Mouse (Mus musculus): Measurements from ENCODE around the gene Arhgef17. TPM values are rescaled to one million over a fixed set of nuclear protein-coding genes. Genes with fewer than 3 reads are reported as not detected.
"Not testable (repeated sequence)": the region's sequence is repeated elsewhere in the genome, so short reads cannot be mapped to it uniquely, and the experiment has no call there.

The Arhgef17 gene
- polyA plus RNA-seq, 1 experiment from 2014 or later: 5.0 TPM

DNA sequence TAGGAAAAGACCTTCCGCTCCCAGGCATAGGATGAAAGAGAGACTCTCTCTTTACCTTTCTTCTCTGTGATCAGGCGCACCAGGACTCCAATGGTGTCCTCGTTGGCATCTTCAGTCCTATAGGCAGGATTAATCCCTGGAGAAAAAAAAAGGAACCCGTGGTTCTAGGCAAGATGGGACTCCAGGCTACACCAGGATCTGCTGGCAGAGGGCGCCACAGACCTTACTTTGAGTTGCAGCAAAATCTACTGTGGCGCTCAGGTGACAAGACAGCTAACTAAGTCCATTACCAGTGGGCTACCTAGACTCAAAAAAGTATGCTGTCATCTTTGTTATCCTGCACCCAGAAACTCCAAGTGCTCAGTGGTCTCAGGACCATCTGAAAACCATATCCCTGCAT is 83.2 kb downstream of the Arhgef17 start:
- no peak for ATAC-seq
- Histone ChIP-seq H3K27ac (no peak overlapping the region), H3K4me1 (replicated peaks) (peaks cover 26% of the 10 kb centered on the region), H3K4me2 (replicated peaks) (no peak overlapping the region), H3K36me3 (no peaks in the 10 kb centered on the region), H3K9me3 (no peaks in the 10 kb centered on the region), H3K27me3 (replicated peaks) (no peaks in the 10 kb centered on the region), H3K9ac (no peak overlapping the region), H3K4me3 (replicated peaks) (no peak overlapping the region)
- WGBS: 44% methylated on average over 6 of the region's 6 CpGs

DNA sequence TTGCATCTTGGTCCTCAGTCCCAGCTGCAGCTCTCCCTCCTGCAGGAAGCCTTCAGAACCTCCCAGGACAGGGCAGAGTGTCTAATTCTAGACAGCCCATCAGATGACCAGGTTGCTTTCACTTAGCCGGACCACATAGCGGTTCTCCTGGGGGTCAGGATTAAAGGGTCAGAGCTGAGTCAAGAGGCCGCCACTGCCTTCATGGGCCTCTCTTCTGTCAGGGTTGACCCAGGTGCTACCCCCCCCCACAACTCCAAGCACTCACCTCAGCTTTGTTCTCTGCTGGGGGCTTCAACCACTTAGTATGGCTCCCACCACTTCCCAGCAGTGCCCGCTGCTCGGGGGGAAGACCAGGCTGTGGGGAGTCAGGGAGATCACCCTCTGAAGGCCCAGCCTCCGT is 84.8 kb downstream of the Arhgef17 start:
- H3K27me3 ChIP-seq (replicated peaks): no peaks in the 10 kb centered on the region
- H3K9ac ChIP-seq: no peak overlapping the region
- no peaks in the 10 kb centered on the region for H3K36me3 ChIP-seq
- H3K4me2 ChIP-seq (replicated peaks): no peak overlapping the region
- no peak overlapping the region for H3K27ac ChIP-seq
- no peaks in the 10 kb centered on the region for H3K9me3 ChIP-seq
- ATAC-seq: no peak
- 90% methylated on average over 6 of the region's 6 CpGs for WGBS
- no peak overlapping the region for H3K4me3 ChIP-seq (replicated peaks)
- H3K4me1 ChIP-seq (replicated peaks): peaks cover 17% of the 10 kb centered on the region

DNA sequence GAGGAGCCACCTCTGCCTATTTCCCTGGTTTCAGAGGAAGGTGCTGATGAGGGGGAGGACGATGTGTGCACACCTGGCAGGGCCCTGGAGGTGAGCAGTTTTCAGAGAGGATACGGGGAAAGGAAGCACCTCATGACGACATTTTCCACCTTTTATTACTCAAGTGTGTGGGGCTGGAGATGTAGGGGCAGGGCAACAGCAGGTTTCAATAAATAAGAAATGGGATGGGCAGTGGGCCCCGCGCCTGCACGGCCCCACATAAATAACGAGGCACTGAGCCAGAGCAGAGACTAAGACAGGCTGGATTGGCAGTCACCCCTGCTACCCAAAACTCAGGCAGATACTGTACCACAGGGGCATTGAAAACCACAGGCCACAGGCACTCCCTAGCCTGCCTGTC is 85.9 kb downstream of the Arhgef17 start:
- not testable (repeated sequence) for H3K4me3 ChIP-seq (replicated peaks); H3K4me1 ChIP-seq (replicated peaks); H3K9ac ChIP-seq; H3K27ac ChIP-seq; H3K9me3 ChIP-seq; ATAC-seq; H3K27me3 ChIP-seq (replicated peaks); H3K4me2 ChIP-seq (replicated peaks); H3K36me3 ChIP-seq
- 62% methylated on average over 7 of the region's 7 CpGs for WGBS

DNA sequence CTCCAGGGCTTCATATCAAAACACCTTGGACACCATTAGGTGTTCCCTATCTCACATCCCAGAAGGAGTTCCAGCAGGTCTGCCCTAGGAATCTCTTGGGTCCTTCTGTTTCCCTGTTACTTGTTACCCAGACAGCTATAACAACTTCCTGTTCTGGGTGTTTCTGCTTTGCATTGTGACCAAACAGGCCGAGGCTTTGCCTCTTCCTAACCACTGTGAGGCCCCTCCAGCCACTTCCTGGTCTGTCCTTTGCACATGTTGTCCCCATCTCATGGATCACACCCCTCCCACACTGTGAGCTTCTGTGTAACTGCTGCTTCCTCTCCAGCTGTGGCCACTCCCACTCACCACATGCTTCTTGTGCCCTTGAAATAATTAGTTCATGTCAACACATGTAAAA is 86.5 kb downstream of the Arhgef17 start:
- Histone ChIP-seq H3K4me2 (replicated peaks) (no peak overlapping the region), H3K27me3 (replicated peaks) (no peaks in the 10 kb centered on the region), H3K4me1 (replicated peaks) (peaks cover 7% of the 10 kb centered on the region; the same call in 1 of the 2 replicates), H3K9me3 (no peaks in the 10 kb centered on the region), H3K4me3 (replicated peaks) (no peak overlapping the region), H3K27ac (peak overlapping the region; percentile 48), H3K9ac (no peak overlapping the region), H3K36me3 (no peaks in the 10 kb centered on the region)
- ATAC-seq: peak; percentile 71
- WGBS: 0% methylated on average over 1 of the region's 1 CpGs

DNA sequence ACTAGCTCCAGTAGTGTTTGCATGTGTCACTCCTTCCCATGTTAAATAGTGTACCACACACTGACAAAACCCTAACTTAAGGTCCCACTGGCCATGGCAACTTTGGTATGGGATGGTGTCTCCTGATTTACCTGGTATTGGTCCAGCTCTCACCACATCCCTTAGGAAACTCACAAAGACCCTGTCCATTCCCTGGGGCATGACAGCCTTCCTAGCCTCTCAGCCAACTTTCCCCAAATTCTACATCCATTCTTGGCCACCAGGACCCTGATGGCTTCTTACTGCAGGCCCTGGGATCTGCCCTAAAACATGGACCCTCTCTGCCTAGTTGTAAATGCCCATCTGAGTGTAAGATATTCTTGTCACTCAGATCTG is 86.9 kb downstream of the Arhgef17 start:
- H3K27ac ChIP-seq: peak overlapping the region; percentile 48
- H3K9me3 ChIP-seq: no peaks in the 10 kb centered on the region
- no peaks in the 10 kb centered on the region for H3K27me3 ChIP-seq (replicated peaks)
- no peak for ATAC-seq
- no peaks in the 10 kb centered on the region for H3K36me3 ChIP-seq
- peaks cover 7% of the 10 kb centered on the region; the same call in 1 of the 2 replicates for H3K4me1 ChIP-seq (replicated peaks)
- H3K4me2 ChIP-seq (replicated peaks): no peak overlapping the region
- no peak overlapping the region for H3K9ac ChIP-seq
- no peak overlapping the region for H3K4me3 ChIP-seq (replicated peaks)

DNA sequence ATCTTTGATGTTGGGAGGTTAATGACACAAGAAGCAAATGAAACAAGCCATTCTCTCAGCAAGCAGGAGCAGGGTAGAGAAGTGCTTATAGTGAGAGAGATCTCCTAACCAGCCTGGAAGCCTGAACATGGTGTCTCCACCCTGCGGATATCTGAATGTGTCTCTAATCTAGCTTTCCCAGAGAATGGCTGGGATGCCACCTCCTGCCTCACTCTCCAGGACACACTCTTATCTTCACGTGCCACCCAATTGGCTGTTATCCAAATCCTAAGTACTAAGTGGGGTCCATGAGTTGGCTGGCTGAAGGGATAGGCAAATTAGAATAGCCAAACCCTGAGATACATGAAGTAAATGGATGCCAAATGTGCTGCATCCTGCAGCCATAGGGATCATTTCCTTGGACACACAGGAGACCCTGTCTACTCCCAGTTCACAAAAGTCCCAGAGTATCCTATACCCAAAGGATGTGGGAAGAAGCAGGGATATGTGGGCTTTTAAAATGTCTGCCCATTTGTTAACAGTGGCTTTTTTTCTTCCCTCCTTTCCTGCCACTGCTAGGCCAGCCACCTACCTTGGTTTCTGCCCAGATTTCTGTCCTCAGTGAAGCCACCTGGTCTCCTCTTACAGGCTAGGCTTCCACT is 87.4 kb downstream of the Arhgef17 start:
- H3K9ac ChIP-seq: no peak overlapping the region
- H3K27me3 ChIP-seq (replicated peaks): no peaks in the 10 kb centered on the region
- no peaks in the 10 kb centered on the region for H3K36me3 ChIP-seq
- H3K4me1 ChIP-seq (replicated peaks): peaks cover 7% of the 10 kb centered on the region; the same call in 1 of the 2 replicates
- no peak overlapping the region for H3K4me2 ChIP-seq (replicated peaks)
- H3K27ac ChIP-seq: no peak overlapping the region
- 74% methylated on average over 2 of the region's 2 CpGs for WGBS
- peak; percentile 57; the same call in 1 of the 2 replicates for ATAC-seq
- no peak overlapping the region for H3K4me3 ChIP-seq (replicated peaks)
- H3K9me3 ChIP-seq: no peaks in the 10 kb centered on the region

DNA sequence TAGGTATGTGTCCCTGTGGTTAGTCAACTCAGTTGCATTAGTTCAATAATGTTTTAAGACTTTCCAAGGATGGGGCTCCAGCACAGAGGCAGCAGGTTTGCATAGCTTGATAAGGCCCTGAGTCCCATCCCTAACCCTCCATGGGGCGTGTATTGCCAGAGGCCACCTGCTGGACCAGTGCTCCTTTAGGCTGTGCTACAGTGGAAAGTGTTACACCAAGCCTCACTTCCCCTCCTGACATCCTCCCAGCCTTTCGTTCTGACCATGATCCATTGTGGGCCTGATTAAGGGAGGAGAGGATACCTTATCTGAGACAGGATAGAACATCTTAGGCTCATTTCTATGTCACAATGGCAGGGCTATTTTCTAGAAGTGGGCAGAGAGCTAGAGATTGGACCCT is 88.0 kb downstream of the Arhgef17 start:
- Histone ChIP-seq H3K9ac (no peak overlapping the region), H3K27me3 (replicated peaks) (no peaks in the 10 kb centered on the region), H3K4me1 (replicated peaks) (peaks cover 7% of the 10 kb centered on the region; the same call in 1 of the 2 replicates), H3K4me2 (replicated peaks) (no peak overlapping the region), H3K9me3 (no peaks in the 10 kb centered on the region), H3K4me3 (replicated peaks) (no peak overlapping the region), H3K27ac (no peak overlapping the region), H3K36me3 (no peaks in the 10 kb centered on the region)
- 79% methylated on average over 2 of the region's 2 CpGs for WGBS
- peak; percentile 62; the same call in 1 of the 2 replicates for ATAC-seq

DNA sequence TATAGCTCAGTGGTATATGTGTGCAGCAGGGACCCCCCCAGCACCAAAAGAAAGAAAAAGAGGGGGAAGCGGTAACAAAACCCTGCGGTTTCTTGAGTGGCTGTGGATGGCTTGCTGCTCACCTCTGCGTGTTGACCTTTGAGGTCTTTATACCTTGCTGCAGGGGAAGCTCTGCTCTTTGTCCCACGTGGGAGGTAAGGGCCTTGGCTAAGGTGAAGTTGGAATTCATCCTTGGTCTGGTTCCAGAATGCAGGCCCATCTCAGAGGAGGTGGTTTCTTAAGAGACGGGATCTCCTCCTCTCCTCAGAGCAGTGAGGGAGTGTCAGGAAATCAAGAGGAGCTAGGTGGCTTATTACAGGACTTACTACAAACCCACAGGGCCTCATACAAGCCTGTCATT is 89.7 kb downstream of the Arhgef17 start:
- H3K27ac ChIP-seq: no peak overlapping the region
- H3K4me1 ChIP-seq (replicated peaks): peaks cover 7% of the 10 kb centered on the region; the same call in 1 of the 2 replicates
- H3K36me3 ChIP-seq: no peaks in the 10 kb centered on the region
- no peak overlapping the region for H3K4me2 ChIP-seq (replicated peaks)
- 89% methylated on average over 5 of the region's 5 CpGs for WGBS
- ATAC-seq: no peak
- H3K9me3 ChIP-seq: no peaks in the 10 kb centered on the region
- H3K27me3 ChIP-seq (replicated peaks): no peaks in the 10 kb centered on the region
- H3K4me3 ChIP-seq (replicated peaks): no peak overlapping the region
- no peak overlapping the region for H3K9ac ChIP-seq

DNA sequence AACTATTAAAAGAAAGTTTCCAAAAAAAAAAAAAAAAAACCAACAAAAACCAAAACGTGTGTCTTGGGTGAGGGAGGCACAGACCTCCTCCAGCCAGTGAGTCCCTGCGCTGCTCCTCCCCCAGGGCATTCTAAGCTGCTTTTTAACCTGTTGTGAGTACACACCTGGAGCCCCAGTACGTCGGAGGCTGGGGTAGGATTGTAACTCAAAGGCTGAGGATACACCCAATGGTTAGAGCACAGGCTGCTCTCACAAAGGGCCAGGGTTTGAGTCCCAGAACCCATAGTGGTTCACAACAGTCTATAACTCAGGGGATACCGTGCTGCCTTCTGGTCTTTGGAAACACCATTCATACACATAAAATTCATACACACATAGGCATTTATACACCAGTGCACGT is 90.3 kb downstream of the Arhgef17 start:
- no peak overlapping the region for H3K9ac ChIP-seq
- no peak overlapping the region for H3K4me3 ChIP-seq (replicated peaks)
- no peaks in the 10 kb centered on the region; the same call in 1 of the 2 replicates for H3K36me3 ChIP-seq
- no peak overlapping the region for H3K4me2 ChIP-seq (replicated peaks)
- no peaks in the 10 kb centered on the region for H3K9me3 ChIP-seq
- no peaks in the 10 kb centered on the region for H3K27me3 ChIP-seq (replicated peaks)
- ATAC-seq: no peak
- H3K4me1 ChIP-seq (replicated peaks): peaks cover 7% of the 10 kb centered on the region; the same call in 1 of the 2 replicates
- H3K27ac ChIP-seq: no peak overlapping the region
- 92% methylated on average over 6 of the region's 6 CpGs for WGBS

DNA sequence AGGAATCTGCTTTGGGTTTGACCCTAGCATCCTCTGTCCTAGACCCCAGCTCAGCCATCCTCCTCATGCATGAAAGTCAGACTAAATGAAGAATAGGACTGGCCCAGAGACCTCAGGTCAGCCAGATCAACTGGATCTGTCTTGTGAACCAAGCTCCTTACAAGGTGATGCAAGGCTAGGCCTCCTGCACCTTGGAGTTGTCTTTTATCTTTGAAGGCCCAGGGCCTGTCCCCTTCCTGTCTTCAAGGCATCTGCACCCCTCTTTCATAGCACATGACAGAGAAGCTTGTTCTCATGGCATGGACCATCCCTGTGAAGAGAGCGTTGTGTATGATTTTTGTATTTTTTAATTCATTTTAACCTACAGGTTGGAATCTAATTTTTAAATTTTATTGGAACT is 91.0 kb downstream of the Arhgef17 start:
- Histone ChIP-seq H3K27ac (no peak overlapping the region), H3K9ac (no peak overlapping the region), H3K4me3 (replicated peaks) (no peak overlapping the region), H3K9me3 (no peaks in the 10 kb centered on the region), H3K4me1 (replicated peaks) (peaks cover 7% of the 10 kb centered on the region; the same call in 1 of the 2 replicates), H3K4me2 (replicated peaks) (no peak overlapping the region), H3K36me3 (no peaks in the 10 kb centered on the region; the same call in 1 of the 2 replicates), H3K27me3 (replicated peaks) (no peaks in the 10 kb centered on the region)
- no peak for ATAC-seq
- 98% methylated on average over 1 of the region's 1 CpGs for WGBS

DNA sequence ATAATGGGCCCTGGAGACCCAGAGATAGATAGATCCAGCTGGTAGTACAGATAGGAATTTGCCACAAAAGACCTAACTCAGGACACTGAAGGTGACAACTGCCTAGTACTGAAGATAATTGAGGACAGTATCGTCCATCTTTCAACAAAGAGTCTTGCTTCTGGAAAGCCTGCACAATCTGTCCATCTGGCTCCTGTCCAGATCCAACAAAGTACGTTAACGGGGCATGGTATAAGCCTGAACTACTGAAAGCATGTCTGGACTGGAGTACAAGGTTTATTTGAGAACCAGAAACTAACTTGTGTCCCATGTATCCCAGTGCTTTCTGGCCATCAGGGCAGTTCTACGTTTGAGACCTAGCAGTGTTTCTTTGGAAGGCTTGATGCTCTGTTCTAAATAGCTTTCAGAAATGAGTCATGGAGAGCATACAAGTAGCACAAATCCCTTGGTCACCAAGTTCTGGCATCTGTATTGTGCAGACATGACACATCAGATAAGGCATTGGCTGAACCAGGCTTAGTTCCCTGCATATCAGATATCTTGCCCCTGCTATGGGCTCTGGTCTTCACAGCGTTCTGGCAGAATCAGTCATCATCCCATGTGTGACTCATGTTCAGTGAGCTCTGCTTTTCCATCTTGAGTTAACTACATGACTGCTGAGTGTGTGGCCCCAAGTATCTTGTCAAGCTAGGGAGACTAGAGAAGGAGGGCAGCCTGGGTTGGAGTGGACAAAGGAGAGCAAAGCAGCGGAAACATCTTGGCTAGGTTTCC is 92.1 kb downstream of the Arhgef17 start:
- Histone ChIP-seq H3K4me2 (replicated peaks) (no peak overlapping the region), H3K4me1 (replicated peaks) (no peaks in the 10 kb centered on the region), H3K9ac (no peak overlapping the region), H3K36me3 (no peaks in the 10 kb centered on the region; the same call in 1 of the 2 replicates), H3K27me3 (replicated peaks) (no peaks in the 10 kb centered on the region), H3K9me3 (no peaks in the 10 kb centered on the region), H3K4me3 (replicated peaks) (no peak overlapping the region), H3K27ac (no peak overlapping the region)
- 68% methylated on average over 6 of the region's 6 CpGs for WGBS
- ATAC-seq: no peak

DNA sequence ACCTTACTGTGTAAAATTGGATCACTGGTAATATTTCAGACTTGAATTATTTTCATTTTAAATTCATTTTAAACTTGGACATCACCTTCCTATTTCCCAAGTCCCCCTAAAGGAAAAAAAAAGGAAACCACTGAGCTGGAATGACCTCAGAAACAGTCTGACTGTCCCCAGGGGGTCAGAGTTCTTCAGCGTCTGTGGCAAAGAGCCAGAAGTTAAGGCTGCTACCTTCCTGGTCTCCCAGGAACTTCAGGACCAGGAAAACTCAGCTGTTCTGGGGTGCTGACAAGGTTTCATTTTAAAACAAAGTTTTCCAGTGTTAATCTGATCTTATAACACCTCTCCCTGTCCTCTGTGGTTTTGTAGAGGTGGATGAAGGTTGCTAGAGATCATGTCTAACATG is 94.2 kb downstream of the Arhgef17 start:
- ATAC-seq: no peak
- Histone ChIP-seq H3K4me3 (replicated peaks) (no peak overlapping the region), H3K27ac (no peak overlapping the region), H3K4me1 (replicated peaks) (no peaks in the 10 kb centered on the region), H3K36me3 (no peaks in the 10 kb centered on the region; the same call in 1 of the 2 replicates), H3K9me3 (no peaks in the 10 kb centered on the region), H3K9ac (no peak overlapping the region), H3K4me2 (replicated peaks) (no peak overlapping the region), H3K27me3 (replicated peaks) (no peaks in the 10 kb centered on the region)
- 75% methylated on average over 1 of the region's 1 CpGs for WGBS

DNA sequence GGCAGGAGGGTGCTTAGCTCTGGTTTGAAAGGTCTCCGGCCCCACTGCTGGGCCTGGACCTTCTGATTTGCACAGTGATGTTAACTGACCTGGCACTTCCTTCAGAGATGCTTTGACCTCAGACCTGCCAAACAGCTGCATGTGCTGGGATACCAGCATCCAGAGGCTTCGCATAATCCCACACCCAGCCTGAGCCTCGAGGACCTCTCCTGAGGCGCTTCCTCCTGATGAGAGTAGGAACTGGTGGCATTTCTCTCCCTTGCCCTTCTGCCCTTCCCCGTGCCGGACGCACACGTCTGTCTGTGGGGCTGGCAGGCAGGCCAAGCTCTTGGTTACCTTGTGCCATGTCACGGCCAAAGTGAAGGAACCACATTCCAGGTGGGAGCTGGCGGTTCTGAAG is 95.2 kb downstream of the Arhgef17 start:
- Histone ChIP-seq H3K9me3 (no peaks in the 10 kb centered on the region), H3K36me3 (no peaks in the 10 kb centered on the region; the same call in 1 of the 2 replicates), H3K27me3 (replicated peaks) (no peaks in the 10 kb centered on the region), H3K27ac (no peak overlapping the region), H3K4me3 (replicated peaks) (no peak overlapping the region), H3K4me2 (replicated peaks) (no peak overlapping the region), H3K9ac (no peak overlapping the region), H3K4me1 (replicated peaks) (no peaks in the 10 kb centered on the region)
- WGBS: 91% methylated on average over 10 of the region's 10 CpGs
- ATAC-seq: no peak
